ENCODE assay signal across 7 mouse cellular contexts in genomic region chr17:84465753-84466608, GRCm38 (mm10). TPM values are rescaled to one million over a fixed set of nuclear protein-coding genes. Genes with fewer than 3 reads are reported as not detected.
A peak's percentile ranks its signal among the peaks of the same experiment; 100 is the strongest.
DNase-seq lines count a peak whose midpoint lies in the region; ATAC-seq lines count a peak whose summit lies in the region.

Thada (minus strand) TSS chr17:84466205.

- peaks cover 8% of the 10 kb centered on the region for H3K4me1 ChIP-seq in embryonic facial prominence, embryonic 12.5 days
- H3K4me1 ChIP-seq in limb, embryonic 11.5 days (ENCODE audit: control insufficient read depth, insufficient read depth, low read length), result no peaks in the 10 kb centered on the region
- 0 out of 2 replicates have a peak, but pooled peaks cover 8% of the 10 kb centered on the region for H3K4me1 ChIP-seq in midbrain, embryonic 14.5 days (ENCODE audit: control insufficient read depth, insufficient read depth, low read length)

- H3K36me3 ChIP-seq in embryonic facial prominence, embryonic 12.5 days, result peaks cover 7% of the 10 kb centered on the region; the same call in 1 of the 2 replicates
- peaks cover 4% of the 10 kb centered on the region; the same call in 1 of the 2 replicates for H3K36me3 ChIP-seq in limb, embryonic 11.5 days (ENCODE audit: control insufficient read depth, insufficient read depth, low read length)
- no peaks in the 10 kb centered on the region for H3K36me3 ChIP-seq in midbrain, embryonic 14.5 days (ENCODE audit: control insufficient read depth, insufficient read depth, low read length)

- H3K27me3 ChIP-seq in embryonic facial prominence, embryonic 12.5 days, result no peaks in the 10 kb centered on the region
- no peaks in the 10 kb centered on the region for H3K27me3 ChIP-seq in limb, embryonic 11.5 days (ENCODE audit: control insufficient read depth, insufficient read depth, low read length)
- no peaks in the 10 kb centered on the region for H3K27me3 ChIP-seq in midbrain, embryonic 14.5 days (ENCODE audit: control insufficient read depth, insufficient read depth, low read length)

- DNase-seq in adrenal gland, postnatal 25 days, result peak; percentile 95
- peak; percentile 100 for DNase-seq in heart, adult 11 months
- DNase-seq in kidney, adult 18-20 months, result peak; percentile 98
- DNase-seq in limb, embryonic 11.5 days (ENCODE audit: low spot score), result peak; percentile 99
- DNase-seq in midbrain, embryonic 14.5 days, result peak; percentile 100
- peak; percentile 94 to 97 for DNase-seq in spleen, adult 18-20 months

- peak within 1 kb of the TSS; percentile 86 for H3K4me2 ChIP-seq in embryonic facial prominence, embryonic 12.5 days (replicated peaks)
- peak within 1 kb of the TSS; percentile 81 for H3K4me2 ChIP-seq in limb, embryonic 11.5 days (ENCODE audit: low read depth, severe bottlenecking)
- H3K4me2 ChIP-seq in midbrain, embryonic 14.5 days (ENCODE audit: low read length), result peak within 1 kb of the TSS; percentile 91

- WGBS in embryonic facial prominence, embryonic 12.5 days, result 1% methylated on average over 67 of the region's 67 CpGs
- WGBS in limb, embryonic 11.5 days, result under 1% methylated on average over 67 of the region's 67 CpGs
- WGBS in midbrain, embryonic 14.5 days, result under 1% methylated on average over 67 of the region's 67 CpGs

- peak within 1 kb of the TSS; percentile 67 for H3K27ac ChIP-seq in embryonic facial prominence, embryonic 12.5 days
- peak within 1 kb of the TSS; percentile 71 for H3K27ac ChIP-seq in limb, embryonic 11.5 days (replicated peaks; ENCODE audit: low read depth, low read length)
- peak within 1 kb of the TSS; percentile 86 for H3K27ac ChIP-seq in midbrain, embryonic 14.5 days (replicated peaks; ENCODE audit: low read depth, low read length)

- no peaks in the 10 kb centered on the region for H3K9me3 ChIP-seq in embryonic facial prominence, embryonic 12.5 days
- no peaks in the 10 kb centered on the region for H3K9me3 ChIP-seq in limb, embryonic 11.5 days (ENCODE audit: control insufficient read depth, low read length)
- H3K9me3 ChIP-seq in midbrain, embryonic 14.5 days (ENCODE audit: control insufficient read depth, low read length), result no peaks in the 10 kb centered on the region

- ATAC-seq in embryonic facial prominence, embryonic 12.5 days (ENCODE audit: insufficient number of reproducible peaks, insufficient read depth, low FRiP score, low TSS enrichment), result peak; percentile 97
- ATAC-seq in limb, embryonic 11.5 days (ENCODE audit: insufficient number of reproducible peaks, low FRiP score, low TSS enrichment, low read depth), result peak; percentile 98
- ATAC-seq in midbrain, embryonic 14.5 days (ENCODE audit: low FRiP score, low TSS enrichment), result peak; percentile 99

- peak within 1 kb of the TSS; percentile 82 for H3K4me3 ChIP-seq in embryonic facial prominence, embryonic 12.5 days
- peak within 1 kb of the TSS; percentile 78 for H3K4me3 ChIP-seq in limb, embryonic 11.5 days (ENCODE audit: low read depth, low read length)
- peak within 1 kb of the TSS; percentile 90 for H3K4me3 ChIP-seq in midbrain, embryonic 14.5 days (replicated peaks; ENCODE audit: low read depth, low read length)

- peak within 1 kb of the TSS; percentile 86 for H3K9ac ChIP-seq in embryonic facial prominence, embryonic 12.5 days
- H3K9ac ChIP-seq in limb, embryonic 11.5 days (ENCODE audit: low read length), result peak within 1 kb of the TSS; percentile 89
- peak within 1 kb of the TSS; percentile 84 for H3K9ac ChIP-seq in midbrain, embryonic 14.5 days (replicated peaks; ENCODE audit: low read length)

RNA-seq across cellular contexts. Expression of gene Thada, which starts in this region (rescaled TPM):
- 22.1 and 24.1 TPM in 2 replicates for total RNA-seq in adrenal gland, postnatal 25 days (2021)
- 10.2 and 12.4 TPM in 2 replicates for polyA plus RNA-seq in embryonic facial prominence, embryonic 12.5 days (2016; fragmentation: Nextera tagmentation; extraction: Ambion mirVana)
- 12.6 and 12.8 TPM in 2 replicates for polyA plus RNA-seq in limb, embryonic 11.5 days (2014; fragmentation: Nextera tagmentation; extraction: Ambion mirVana)
- 7.0 and 9.5 TPM in 2 replicates for polyA plus RNA-seq in midbrain, embryonic 14.5 days (2014; fragmentation: Nextera tagmentation; extraction: Ambion mirVana)

Comparison
In these comparisons a context has a peak if more than half of its experiments do, and no peak if none do; other contexts are left out.
1. Peak in every context shown above with its lines: DNase-seq, ATAC-seq, H3K4me3 ChIP-seq and H3K27ac ChIP-seq.